Mouse (Mus musculus) G1E (cell line): Measurements from ENCODE around the gene Drap1.
"Not testable (repeated sequence)": the region's sequence is repeated elsewhere in the genome, so short reads cannot be mapped to it uniquely, and the experiment has no call there.

Experiments
- CTCF ChIP-seq: IDR thresholded peaks from 2 replicates; pipeline ENCODE4 v1.5.1; 2012; ENCODE audit warnings: low read depth, low read length, inconsistent platforms, mixed read lengths
- GATA1 ChIP-seq: IDR thresholded peaks from 2 replicates; pipeline ENCODE4 v1.6.1; 2012; ENCODE audit warnings: borderline replicate concordance, low read length, inconsistent platforms, mixed read lengths
- GATA2 ChIP-seq: IDR thresholded peaks from 2 replicates; pipeline ENCODE4 v1.6.1; 2012; ENCODE audit warnings: low read depth, low read length, inconsistent platforms, borderline replicate concordance
- POLR2AphosphoS5 ChIP-seq: IDR thresholded peaks from 2 replicates; pipeline ENCODE4 v1.6.1; 2012; ENCODE audit warnings: low read depth, low read length, inconsistent platforms; ENCODE audit not compliant: insufficient replicate concordance
- TAL1 ChIP-seq: conservative IDR thresholded peaks from 2 replicates; pipeline ENCODE4 v1.6.1; 2012; ENCODE audit warnings: low read depth, low read length, inconsistent platforms, mixed read lengths

DNA sequence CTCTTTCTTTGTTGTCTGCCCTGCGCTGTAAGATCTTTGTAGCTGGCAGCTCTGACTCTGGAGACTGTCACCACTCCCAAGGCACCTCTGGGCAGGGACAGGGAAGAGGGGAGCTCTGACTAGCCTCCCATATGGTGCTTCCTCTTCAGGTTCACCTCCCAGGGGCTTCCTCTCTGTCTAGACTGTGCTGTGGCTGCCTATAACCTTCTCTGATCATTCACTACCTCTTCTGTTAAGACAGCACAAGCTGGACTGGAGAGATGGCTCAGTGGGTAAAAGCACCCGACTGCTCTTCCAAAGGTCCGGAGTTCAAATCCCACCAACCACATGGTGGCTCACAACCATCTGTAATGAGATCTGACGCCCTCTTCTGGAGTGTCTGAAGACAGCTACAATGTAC is 23.7 kb downstream of the Drap1 start:
- TF ChIP-seq CTCF, GATA2, GATA1, TAL1, POLR2AphosphoS5: not testable (repeated sequence)
